In the genomic region with DNA sequence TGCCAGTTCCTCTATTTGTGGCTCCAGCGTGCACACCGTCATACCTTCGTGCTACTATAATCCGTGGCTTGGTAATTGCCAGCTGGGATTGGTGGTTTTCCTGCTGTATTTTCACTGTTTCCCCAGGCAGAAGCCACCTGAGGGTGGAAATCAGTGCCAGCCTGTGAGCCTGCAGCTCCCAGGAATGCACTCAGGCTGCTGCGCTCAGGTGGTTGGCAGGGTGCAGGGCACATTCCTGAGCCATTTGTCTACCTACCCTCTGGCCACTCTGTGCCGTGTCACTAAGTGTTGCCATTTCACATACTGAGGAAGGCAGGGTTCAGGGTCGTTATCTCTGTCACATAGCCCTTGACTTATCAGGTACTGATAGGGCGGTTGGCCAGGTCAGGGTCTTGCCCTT, we compare ENCODE assay signal across 29 mouse cellular contexts.
DNase-seq lines count a peak whose midpoint lies in the region; ATAC-seq and TF ChIP-seq lines count a peak whose summit lies in the region.
"Had no signal": no experiment of that assay in that cellular context is flagged by ENCODE, and none has a peak within 500 bp of the region (broad histone marks: within the 10 kb centered on the region; RNA-seq: fewer than 3 reads in every experiment).

No protein-coding gene starts in this region.

- H3K9ac ChIP-seq in liver, adult 2 months (ENCODE audit: low read depth, low read length): no peak overlapping the region
- H3K9ac ChIP-seq in liver, embryonic 11.5 days (ENCODE audit: low read depth, low read length): no peak overlapping the region
- H3K9ac ChIP-seq in lung, postnatal 0 days (replicated peaks; ENCODE audit: low read depth): no peak overlapping the region
- H3K9ac ChIP-seq in hindbrain, embryonic 11.5 days (ENCODE audit: low read depth, low read length): no peak overlapping the region
- H3K9ac ChIP-seq: embryonic facial prominence, embryonic 15.5 days; forebrain, embryonic 13.5 days; heart, embryonic 15.5 days; hindbrain, embryonic 12.5 days; intestine, embryonic 15.5 days; lung, embryonic 14.5 days; stomach, embryonic 15.5 days had no signal

- no peak overlapping the region for H3K4me3 ChIP-seq in liver, adult 2 months (ENCODE audit: insufficient read depth, low read depth, low read length)
- H3K4me3 ChIP-seq in liver, embryonic 11.5 days (ENCODE audit: low read depth, low read length): no peak overlapping the region
- H3K4me3 ChIP-seq in lung, postnatal 0 days (ENCODE audit: low read depth, low read length): no peak overlapping the region
- H3K4me3 ChIP-seq in hindbrain, embryonic 11.5 days (ENCODE audit: low read depth, low read length): no peak overlapping the region
- H3K4me3 ChIP-seq: embryonic facial prominence, embryonic 10.5 days; embryonic facial prominence, embryonic 15.5 days; forebrain, embryonic 13.5 days; heart, embryonic 10.5 days; heart, embryonic 15.5 days; hindbrain, embryonic 12.5 days; intestine, embryonic 15.5 days; stomach, embryonic 15.5 days had no signal

- H3K9me3 ChIP-seq in liver, embryonic 11.5 days (ENCODE audit: control insufficient read depth, low read length): no peaks in the 10 kb centered on the region
- no peaks in the 10 kb centered on the region for H3K9me3 ChIP-seq in lung, postnatal 0 days (ENCODE audit: low read length)
- no peaks in the 10 kb centered on the region for H3K9me3 ChIP-seq in hindbrain, embryonic 11.5 days (ENCODE audit: control insufficient read depth, low read length)
- H3K9me3 ChIP-seq: embryonic facial prominence, embryonic 10.5 days; embryonic facial prominence, embryonic 15.5 days; forebrain, embryonic 13.5 days; heart, embryonic 10.5 days; heart, embryonic 15.5 days; hindbrain, embryonic 12.5 days; intestine, embryonic 15.5 days; stomach, embryonic 15.5 days had no signal

- DNase-seq in cerebellum, adult 11 months: peak; percentile 32
- DNase-seq in cerebellum, adult 8-10 months: no peak
- DNase-seq in liver, adult 2 months (ENCODE audit: extremely low read depth, low read depth, low spot score): peak; percentile 80
- no peak for DNase-seq in liver, embryonic 11.5 days (ENCODE audit: low spot score)
- peak; percentile 80 for DNase-seq in lung, postnatal 0 days (ENCODE audit: low spot score)
- DNase-seq in lung, postnatal 4 days: peak; percentile 32 to 70
- no peak for DNase-seq in hindbrain, embryonic 11.5 days (ENCODE audit: low spot score)
- DNase-seq: adrenal gland, adult 8-10 months; cerebellum, postnatal 10 days; gastrocnemius, postnatal 25 days; heart, adult 11 months; kidney, adult 2 months; kidney, postnatal 4 days; layer of hippocampus, postnatal 36 days; left cerebral cortex, postnatal 4 days; lung, embryonic 14.5 days; right cerebral cortex, postnatal 25 days had no signal

- TF ChIP-seq EP300 in lung, postnatal 0 days (IDR thresholded peaks at IDR 0.05): peak; percentile 52; the same call in 1 of the 2 replicates

- H3K27me3 ChIP-seq in liver, adult 2 months (ENCODE audit: control insufficient read depth, insufficient read depth, low read length): no peaks in the 10 kb centered on the region
- H3K27me3 ChIP-seq in liver, embryonic 11.5 days (replicated peaks; ENCODE audit: control insufficient read depth, insufficient read depth, low read length): no peaks in the 10 kb centered on the region
- no peaks in the 10 kb centered on the region for H3K27me3 ChIP-seq in lung, postnatal 0 days (replicated peaks; ENCODE audit: insufficient read depth, low read length)
- H3K27me3 ChIP-seq in hindbrain, embryonic 11.5 days (ENCODE audit: control insufficient read depth, insufficient read depth, low read length): no peaks in the 10 kb centered on the region
- H3K27me3 ChIP-seq: CH12.LX; embryonic facial prominence, embryonic 15.5 days; forebrain, embryonic 13.5 days; heart, embryonic 15.5 days; hindbrain, embryonic 12.5 days; intestine, embryonic 15.5 days; stomach, embryonic 15.5 days had no signal

- H3K4me1 ChIP-seq in liver, adult 2 months (ENCODE audit: control insufficient read depth, insufficient read depth, low read length): no peaks in the 10 kb centered on the region
- no peaks in the 10 kb centered on the region for H3K4me1 ChIP-seq in liver, embryonic 11.5 days (replicated peaks; ENCODE audit: control insufficient read depth, insufficient read depth, low read length)
- H3K4me1 ChIP-seq in lung, postnatal 0 days (ENCODE audit: insufficient read depth, low read depth, low read length): no peaks in the 10 kb centered on the region; the same call in 1 of the 2 replicates
- 0 out of 2 replicates have a peak, but pooled peaks cover 3% of the 10 kb centered on the region for H3K4me1 ChIP-seq in hindbrain, embryonic 11.5 days (replicated peaks; ENCODE audit: control insufficient read depth, insufficient read depth, low read length)
- H3K4me1 ChIP-seq: intestine, embryonic 15.5 days; stomach, embryonic 15.5 days had no signal

- ATAC-seq in liver, embryonic 11.5 days (replicated peaks; ENCODE audit: low FRiP score): no peak
- peak; percentile 83 for ATAC-seq in lung, postnatal 0 days
- no peak for ATAC-seq in hindbrain, embryonic 11.5 days (ENCODE audit: low FRiP score)
- ATAC-seq: forebrain, embryonic 13.5 days; hindbrain, postnatal 0 days; intestine, embryonic 15.5 days; midbrain, embryonic 16.5 days had no signal

- no peak for TF ChIP-seq CTCF in liver, adult 2 months (IDR thresholded peaks at IDR 0.05; ENCODE audit: low read depth, low read length)
- peak; percentile 17; the same call in 1 of the 2 replicates for TF ChIP-seq CTCF in lung, postnatal 0 days (IDR thresholded peaks at IDR 0.05)

- no peak for TF ChIP-seq POLR2A in liver, adult 2 months (IDR thresholded peaks at IDR 0.05; ENCODE audit: extremely low read depth, insufficient read depth, low read length)

- no peak overlapping the region for H3K4me2 ChIP-seq in liver, embryonic 11.5 days
- H3K4me2 ChIP-seq in lung, postnatal 0 days (replicated peaks; ENCODE audit: low read depth, low read length): no peak overlapping the region
- H3K4me2 ChIP-seq in hindbrain, embryonic 11.5 days (replicated peaks; ENCODE audit: low read depth, low read length): no peak overlapping the region
- H3K4me2 ChIP-seq: embryonic facial prominence, embryonic 15.5 days; forebrain, embryonic 13.5 days; heart, embryonic 15.5 days; hindbrain, embryonic 12.5 days; intestine, embryonic 15.5 days; lung, embryonic 14.5 days; midbrain, embryonic 11.5 days; stomach, embryonic 15.5 days had no signal

- no peaks in the 10 kb centered on the region for H3K79me2 ChIP-seq in liver, adult 2 months (ENCODE audit: control insufficient read depth, insufficient read depth, low read length)

- WGBS in liver, adult 2 months: 50% methylated on average over 8 of the region's 8 CpGs
- 72% methylated on average over 8 of the region's 8 CpGs for WGBS in liver, embryonic 11.5 days
- 58% methylated on average over 8 of the region's 8 CpGs for WGBS in lung, postnatal 0 days
- WGBS in hindbrain, embryonic 11.5 days: 90% methylated on average over 8 of the region's 8 CpGs

- H3K36me3 ChIP-seq in liver, adult 2 months (ENCODE audit: control insufficient read depth, insufficient read depth, low read length): no peaks in the 10 kb centered on the region
- H3K36me3 ChIP-seq in liver, embryonic 11.5 days (ENCODE audit: control insufficient read depth, insufficient read depth, low read length): peaks cover 3% of the 10 kb centered on the region; the same call in 1 of the 2 replicates
- H3K36me3 ChIP-seq in lung, postnatal 0 days (ENCODE audit: insufficient read depth, low read length): no peaks in the 10 kb centered on the region
- no peaks in the 10 kb centered on the region for H3K36me3 ChIP-seq in hindbrain, embryonic 11.5 days (ENCODE audit: control insufficient read depth, insufficient read depth, low read length)

- H3K27ac ChIP-seq in liver, adult 2 months (replicated peaks; ENCODE audit: insufficient read depth, low read depth, low read length): no peak overlapping the region
- H3K27ac ChIP-seq in liver, embryonic 11.5 days (ENCODE audit: low read depth, low read length): no peak overlapping the region
- H3K27ac ChIP-seq in lung, postnatal 0 days (ENCODE audit: low read length): 0 out of 2 replicates have a peak overlapping the region, but pooled peaks have one; percentile 11
- no peak overlapping the region for H3K27ac ChIP-seq in hindbrain, embryonic 11.5 days (ENCODE audit: low read depth, low read length)
- H3K27ac ChIP-seq: embryonic facial prominence, embryonic 10.5 days; embryonic facial prominence, embryonic 15.5 days; forebrain, embryonic 13.5 days; heart, embryonic 15.5 days; hindbrain, embryonic 12.5 days; hindbrain, postnatal 0 days; intestine, embryonic 15.5 days; stomach, embryonic 15.5 days had no signal

Comparison
In these comparisons a context has a peak if more than half of its experiments do, and no peak if none do; other contexts are left out.
1. DNase-seq: peak in cerebellum, adult 11 months (single experiment), liver, adult 2 months (single experiment), lung, postnatal 0 days (single experiment) and lung, postnatal 4 days (2 of 2); none in cerebellum, adult 8-10 months (single experiment), liver, embryonic 11.5 days (single experiment) and hindbrain, embryonic 11.5 days (single experiment).